Mouse (Mus musculus): ENCODE data around the gene Gadd45g. TPM values are rescaled to one million over a fixed set of nuclear protein-coding genes. Genes with fewer than 3 reads are reported as not detected.

Gadd45g gene
- polyA plus RNA-seq, 1 experiment from 2014 or later: 252 TPM

DNA sequence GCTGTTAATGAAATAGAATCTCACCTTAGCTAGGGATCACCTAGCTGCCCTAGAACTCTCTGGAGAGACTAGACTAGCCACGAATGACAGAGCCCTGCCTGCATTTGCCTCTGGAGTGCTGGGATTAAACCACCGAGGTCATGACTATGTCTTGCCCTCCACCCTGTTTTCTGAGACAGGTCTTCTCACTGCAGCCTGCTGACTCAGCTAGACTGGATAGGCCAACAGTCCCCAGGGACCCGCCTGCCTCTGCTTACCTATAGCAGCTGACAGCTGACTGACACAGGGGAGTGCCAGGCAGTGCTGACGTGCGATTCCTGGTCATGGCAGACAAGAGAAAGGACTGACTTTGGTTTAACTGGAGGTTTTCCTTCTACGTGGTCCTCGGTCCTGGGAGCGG lies 12.7 kb downstream of the Gadd45g start:
- Histone ChIP-seq H3K36me3 (ENCODE audit: poor library complexity, severe bottlenecking) (no peaks in the 10 kb centered on the region), H3K27ac (no peak overlapping the region), H3K9ac (no peak overlapping the region), H3K4me3 (no peak overlapping the region), H3K4me2 (no peak overlapping the region), H3K27me3 (peaks cover 16% of the 10 kb centered on the region), H3K4me1 (0 out of 2 replicates have a peak, but pooled peaks cover 1% of the 10 kb centered on the region), H3K9me3 (replicated peaks) (no peaks in the 10 kb centered on the region)
- no peak for ATAC-seq
- 85% methylated on average over 8 of the region's 8 CpGs for whole genome bisulfite sequencing

- no peak overlapping the region for H3K4me3 ChIP-seq
- peaks cover 10% of the 10 kb centered on the region for H3K27me3 ChIP-seq
- no peak overlapping the region for H3K4me2 ChIP-seq
- WGBS: 75% methylated on average over 3 of the region's 3 CpGs
- H3K9me3 ChIP-seq (replicated peaks): no peaks in the 10 kb centered on the region
- H3K9ac ChIP-seq: no peak overlapping the region
- H3K4me1 ChIP-seq: no peaks in the 10 kb centered on the region
- no peak for ATAC-seq
- no peak overlapping the region for H3K27ac ChIP-seq
- H3K36me3 ChIP-seq (ENCODE audit: poor library complexity, severe bottlenecking): no peaks in the 10 kb centered on the region
These were observed 13.3 kb downstream of the Gadd45g start for GRCm38 (mm10) chr13:51859798-51860197.

GRCm38 (mm10) chr13:51862750-51863149 lies 16.3 kb downstream of the Gadd45g start:
- 89% methylated on average over 1 of the region's 1 CpGs for WGBS
- H3K27me3 ChIP-seq: no peaks in the 10 kb centered on the region; the same call in none of the 2 replicates
- no peak for ATAC-seq
- no peak overlapping the region for H3K27ac ChIP-seq
- 0 out of 2 replicates have a peak, but pooled peaks cover 6% of the 10 kb centered on the region for H3K4me1 ChIP-seq
- H3K36me3 ChIP-seq (ENCODE audit: poor library complexity, severe bottlenecking): no peaks in the 10 kb centered on the region
- no peaks in the 10 kb centered on the region for H3K9me3 ChIP-seq (replicated peaks)
- H3K9ac ChIP-seq: no peak overlapping the region
- H3K4me2 ChIP-seq: no peak overlapping the region
- no peak overlapping the region for H3K4me3 ChIP-seq

GRCm38 (mm10) chr13:51866151-51866659 lies 19.7 kb downstream of the Gadd45g start:
- ATAC-seq: no peak
- 69% methylated on average over 11 of the region's 11 CpGs for WGBS

DNA sequence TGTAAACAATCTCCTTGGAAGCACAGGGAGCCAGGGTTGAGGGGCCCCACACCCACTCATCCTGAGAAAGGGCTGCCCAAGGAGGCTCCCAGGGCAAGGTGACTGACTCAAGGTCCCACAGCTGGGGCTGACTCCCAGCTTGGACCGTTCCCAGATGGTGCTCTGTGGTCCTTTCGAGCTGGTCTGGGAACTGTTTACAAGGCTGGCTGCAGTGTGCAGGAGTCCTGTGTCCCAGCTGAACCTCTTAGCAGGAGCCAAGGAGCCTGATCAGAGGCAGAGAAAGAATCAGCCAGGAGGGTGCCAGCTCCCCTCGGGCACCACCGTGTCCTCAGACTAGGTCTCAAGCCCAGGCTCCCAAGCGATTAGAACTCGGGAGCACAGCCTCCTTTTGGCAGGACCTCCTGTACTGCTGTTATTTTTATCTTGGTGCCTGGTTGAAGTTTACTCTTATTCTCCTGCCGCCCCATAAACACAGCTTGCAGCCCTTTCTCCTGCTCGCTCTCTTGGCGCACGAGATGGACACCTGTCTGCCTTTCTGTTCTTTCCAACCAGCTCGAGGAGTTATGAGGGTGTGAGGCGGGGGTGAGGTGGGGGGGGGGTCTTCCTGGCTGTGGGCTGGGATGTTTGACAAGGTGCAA lies 22.1 kb downstream of the Gadd45g start:
- Histone ChIP-seq H3K4me3 (no peak overlapping the region), H3K9ac (no peak overlapping the region), H3K9me3 (replicated peaks) (no peaks in the 10 kb centered on the region), H3K36me3 (ENCODE audit: poor library complexity, severe bottlenecking) (no peaks in the 10 kb centered on the region), H3K27ac (peak overlapping the region; percentile 40; the same call in 1 of the 2 replicates), H3K4me2 (no peak overlapping the region), H3K27me3 (peaks cover 4% of the 10 kb centered on the region; the same call in 1 of the 2 replicates), H3K4me1 (peaks cover 20% of the 10 kb centered on the region)
- ATAC-seq: peak; percentile 45; the same call in 1 of the 2 replicates
- WGBS: 52% methylated on average over 12 of the region's 12 CpGs

More at GRCm38 (mm10) chr13:51866151-51866659, 19.7 kb downstream of the Gadd45g start:
- peaks cover 20% of the 10 kb centered on the region for H3K4me1 ChIP-seq
- H3K27me3 ChIP-seq: peaks cover 4% of the 10 kb centered on the region; the same call in 1 of the 2 replicates
- H3K27ac ChIP-seq: no peak overlapping the region
- no peak overlapping the region for H3K9ac ChIP-seq
- no peak overlapping the region for H3K4me3 ChIP-seq
- no peaks in the 10 kb centered on the region for H3K9me3 ChIP-seq (replicated peaks)
- no peaks in the 10 kb centered on the region for H3K36me3 ChIP-seq (ENCODE audit: poor library complexity, severe bottlenecking)
- no peak overlapping the region for H3K4me2 ChIP-seq

- H3K4me1 ChIP-seq: peaks cover 20% of the 10 kb centered on the region
- H3K27ac ChIP-seq: no peak overlapping the region
- no peak overlapping the region for H3K4me3 ChIP-seq
- H3K27me3 ChIP-seq: peaks cover 4% of the 10 kb centered on the region; the same call in 1 of the 2 replicates
- WGBS: 56% methylated on average over 9 of the region's 9 CpGs
- no peak overlapping the region for H3K9ac ChIP-seq
- no peaks in the 10 kb centered on the region for H3K9me3 ChIP-seq (replicated peaks)
- peak; percentile 38; the same call in 1 of the 2 replicates for ATAC-seq
- no peaks in the 10 kb centered on the region for H3K36me3 ChIP-seq (ENCODE audit: poor library complexity, severe bottlenecking)
- no peak overlapping the region for H3K4me2 ChIP-seq
These were observed 22.6 kb downstream of the Gadd45g start for GRCm38 (mm10) chr13:51869129-51869491.

- 95% methylated on average over 4 of the region's 4 CpGs for WGBS
- no peak for ATAC-seq
- Histone ChIP-seq H3K4me2 (no peak overlapping the region), H3K4me3 (no peak overlapping the region), H3K27me3 (peaks cover 4% of the 10 kb centered on the region; the same call in 1 of the 2 replicates), H3K9ac (no peak overlapping the region), H3K4me1 (peaks cover 14% of the 10 kb centered on the region), H3K9me3 (replicated peaks) (no peaks in the 10 kb centered on the region), H3K36me3 (ENCODE audit: poor library complexity, severe bottlenecking) (no peaks in the 10 kb centered on the region), H3K27ac (no peak overlapping the region)
These were observed 24.7 kb downstream of the Gadd45g start for GRCm38 (mm10) chr13:51871148-51871547.

DNA sequence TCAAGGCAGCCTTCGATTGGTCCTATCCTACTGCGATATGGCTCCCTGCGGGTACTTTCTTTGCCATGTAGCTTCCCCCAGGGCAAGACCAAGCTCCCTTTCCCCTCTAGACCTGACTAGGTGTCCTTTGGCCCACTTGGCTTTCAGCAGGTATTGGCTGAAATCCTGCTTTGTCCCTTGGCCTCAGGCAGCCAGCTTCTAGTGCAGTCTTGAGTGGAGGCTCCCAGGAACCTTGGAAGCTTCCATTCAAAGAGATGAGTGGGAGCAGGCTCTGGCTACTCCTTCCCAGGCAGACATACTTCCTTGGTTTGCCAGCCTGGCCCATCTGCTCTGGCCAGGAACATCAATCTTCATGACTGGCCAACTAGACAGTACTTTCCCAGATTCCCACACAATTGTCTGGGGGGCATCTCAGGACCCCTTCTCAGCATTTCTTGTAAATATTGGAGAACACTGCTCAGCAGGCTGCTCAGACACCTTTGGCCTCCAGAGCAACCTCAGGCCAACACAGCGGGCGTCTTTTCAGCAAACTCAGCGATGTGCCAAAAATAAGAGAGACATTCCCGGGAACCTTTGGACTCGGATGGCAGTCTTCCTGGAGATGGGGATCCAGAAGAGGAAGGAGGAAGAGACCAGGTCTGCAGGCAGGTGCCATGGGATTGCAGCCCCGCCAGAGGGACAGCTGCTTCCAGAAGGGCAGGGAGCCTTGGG lies 25.9 kb downstream of the Gadd45g start:
- Histone ChIP-seq H3K9ac (no peak overlapping the region), H3K27ac (no peak overlapping the region), H3K4me3 (no peak overlapping the region), H3K36me3 (ENCODE audit: poor library complexity, severe bottlenecking) (no peaks in the 10 kb centered on the region), H3K4me1 (peaks cover 14% of the 10 kb centered on the region), H3K4me2 (no peak overlapping the region), H3K9me3 (replicated peaks) (no peaks in the 10 kb centered on the region), H3K27me3 (peaks cover 4% of the 10 kb centered on the region; the same call in 1 of the 2 replicates)
- ATAC-seq: no peak
- WGBS: 87% methylated on average over 9 of the region's 9 CpGs

- no peak overlapping the region for H3K4me3 ChIP-seq
- no peak for ATAC-seq
- no peaks in the 10 kb centered on the region for H3K9me3 ChIP-seq (replicated peaks)
- H3K4me1 ChIP-seq: peaks cover 14% of the 10 kb centered on the region
- 91% methylated on average over 9 of the region's 9 CpGs for WGBS
- no peaks in the 10 kb centered on the region for H3K36me3 ChIP-seq (ENCODE audit: poor library complexity, severe bottlenecking)
- no peak overlapping the region for H3K27ac ChIP-seq
- H3K4me2 ChIP-seq: no peak overlapping the region
- peaks cover 4% of the 10 kb centered on the region; the same call in 1 of the 2 replicates for H3K27me3 ChIP-seq
- no peak overlapping the region for H3K9ac ChIP-seq
These were observed 26.6 kb downstream of the Gadd45g start for GRCm38 (mm10) chr13:51872963-51873514.

GRCm38 (mm10) chr13:51873786-51874185 lies 27.3 kb downstream of the Gadd45g start:
- 94% methylated on average over 5 of the region's 5 CpGs for WGBS
- Histone ChIP-seq H3K36me3 (ENCODE audit: poor library complexity, severe bottlenecking) (no peaks in the 10 kb centered on the region), H3K27me3 (peaks cover 4% of the 10 kb centered on the region; the same call in 1 of the 2 replicates), H3K9ac (no peak overlapping the region), H3K4me3 (no peak overlapping the region), H3K4me2 (no peak overlapping the region), H3K27ac (no peak overlapping the region), H3K4me1 (peaks cover 11% of the 10 kb centered on the region; the same call in 1 of the 2 replicates), H3K9me3 (replicated peaks) (no peaks in the 10 kb centered on the region)
- no peak for ATAC-seq

DNA sequence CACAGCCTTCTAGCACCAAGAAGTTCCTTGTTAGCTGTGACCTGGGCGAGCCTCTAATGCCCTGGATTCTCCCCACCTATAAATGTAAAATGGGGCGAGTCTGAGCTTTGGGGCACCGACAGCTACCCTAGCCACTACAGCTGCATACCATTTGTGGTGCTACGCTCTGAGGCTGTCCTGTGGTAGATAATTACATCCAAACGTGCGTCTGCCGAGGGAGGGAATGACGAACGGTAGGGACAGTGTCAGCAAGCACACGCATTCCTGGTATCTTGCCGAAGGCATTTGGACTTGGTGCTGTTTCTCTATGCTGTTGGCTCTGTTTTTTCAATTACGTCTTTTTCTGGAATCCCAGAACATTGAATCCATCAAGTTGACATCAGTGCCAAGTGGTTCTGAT lies 29.7 kb downstream of the Gadd45g start:
- 89% methylated on average over 12 of the region's 12 CpGs for WGBS
- H3K4me1 ChIP-seq: 0 out of 2 replicates have a peak, but pooled peaks cover 7% of the 10 kb centered on the region
- ATAC-seq: no peak
- no peak overlapping the region for H3K9ac ChIP-seq
- H3K9me3 ChIP-seq (replicated peaks): no peaks in the 10 kb centered on the region
- H3K4me2 ChIP-seq: no peak overlapping the region
- H3K36me3 ChIP-seq (ENCODE audit: poor library complexity, severe bottlenecking): no peaks in the 10 kb centered on the region
- no peak overlapping the region for H3K27ac ChIP-seq
- H3K4me3 ChIP-seq: no peak overlapping the region
- no peaks in the 10 kb centered on the region for H3K27me3 ChIP-seq

- H3K9ac ChIP-seq: no peak overlapping the region
- no peak overlapping the region for H3K4me2 ChIP-seq
- H3K4me3 ChIP-seq: no peak overlapping the region
- H3K27me3 ChIP-seq: no peaks in the 10 kb centered on the region
- no peaks in the 10 kb centered on the region for H3K9me3 ChIP-seq (replicated peaks)
- 27% methylated on average over 8 of the region's 8 CpGs for WGBS
- H3K27ac ChIP-seq: no peak overlapping the region
- no peak for ATAC-seq
- no peaks in the 10 kb centered on the region for H3K36me3 ChIP-seq (ENCODE audit: poor library complexity, severe bottlenecking)
- 0 out of 2 replicates have a peak, but pooled peaks cover 11% of the 10 kb centered on the region for H3K4me1 ChIP-seq
These were observed 32.3 kb downstream of the Gadd45g start for GRCm38 (mm10) chr13:51878806-51879205.
